Mouse (Mus musculus): ENCODE measurements around the gene Tbc1d21. TPM values are rescaled to one million over a fixed set of nuclear protein-coding genes. Genes with fewer than 3 reads are reported as not detected.

Gene Tbc1d21
- total RNA-seq, 1 experiment: not detected

DNA sequence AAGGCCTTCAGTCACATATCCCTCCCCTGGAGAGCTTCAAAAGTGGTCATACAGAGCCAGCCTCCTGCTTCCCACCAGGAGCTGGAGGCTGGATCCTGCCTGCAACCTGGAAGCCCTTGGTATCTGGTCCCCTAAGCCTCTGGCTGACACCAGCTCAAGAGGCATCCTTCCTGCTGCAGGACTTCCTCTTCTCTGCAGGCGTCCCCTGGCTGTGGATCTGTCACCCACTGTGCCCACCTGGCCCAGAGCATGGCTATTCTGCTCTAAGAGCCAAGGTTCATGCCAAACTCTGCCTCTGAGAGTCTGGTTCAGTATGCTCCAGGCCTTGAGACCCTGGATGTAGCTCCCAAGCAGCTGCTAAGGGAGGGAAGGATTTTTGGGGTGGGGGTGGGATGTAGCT, 23.6 kb upstream of the Tbc1d21 start:
- Histone ChIP-seq H3K9ac (ENCODE audit: insufficient read depth, low read depth, low read length, poor library complexity, severe bottlenecking) (no peak overlapping the region), H3K4me3 (ENCODE audit: insufficient read depth in 1 of 2, low read depth in 1 of 2, low read length in 2 of 2, poor library complexity in 1 of 2, severe bottlenecking in 1 of 2) (no peak overlapping the region), H3K27ac (ENCODE audit: insufficient read depth, low read depth, low read length, poor library complexity, severe bottlenecking) (no peak overlapping the region), H3K9me3 (ENCODE audit: control insufficient read depth, insufficient read depth, low read depth, low read length) (no peaks in the 10 kb centered on the region), H3K36me3 (ENCODE audit: control insufficient read depth, insufficient read depth, low read length, poor library complexity, severe bottlenecking) (no peaks in the 10 kb centered on the region), H3K4me1 (ENCODE audit: control insufficient read depth in 2 of 2, insufficient read depth in 2 of 2, low read length in 2 of 2, poor library complexity in 1 of 2) (peaks cover 4 to 9% of the 10 kb centered on the region in 2 experiments; a peak in 3 of 4 replicates)
- TF ChIP-seq CHD2 (IDR thresholded peaks at IDR 0.05; ENCODE audit: low read depth, low read length): no peak
- TF ChIP-seq HCFC1 (IDR thresholded peaks at IDR 0.05; ENCODE audit: borderline replicate concordance, insufficient read depth, low read length): no peak
- TF ChIP-seq ZNF384 (IDR thresholded peaks at IDR 0.05; ENCODE audit: low read depth, low read length): no peak
- TF ChIP-seq ZC3H11A (IDR thresholded peaks at IDR 0.05; ENCODE audit: borderline replicate concordance, low read depth, low read length): no peak
- TF ChIP-seq MAFK (IDR thresholded peaks at IDR 0.05; ENCODE audit: insufficient read depth, low read depth, low read length): no peak
- in situ Hi-C loops (cut with MboI; ENCODE audit: low sequenced_read_pairs in 2 of 2, unreplicated experiment in 2 of 2): no loop called here
- DNase-seq (ENCODE audit: low read depth, low spot score): no peak

- H3K36me3 ChIP-seq (ENCODE audit: control insufficient read depth, insufficient read depth, low read length, poor library complexity, severe bottlenecking): no peaks in the 10 kb centered on the region
- TF ChIP-seq MAFK (IDR thresholded peaks at IDR 0.05; ENCODE audit: insufficient read depth, low read depth, low read length) (no peak), ZNF384 (IDR thresholded peaks at IDR 0.05; ENCODE audit: low read depth, low read length) (no peak), CHD2 (IDR thresholded peaks at IDR 0.05; ENCODE audit: low read depth, low read length) (no peak), ZC3H11A (IDR thresholded peaks at IDR 0.05; ENCODE audit: borderline replicate concordance, low read depth, low read length) (no peak), HCFC1 (IDR thresholded peaks at IDR 0.05; ENCODE audit: borderline replicate concordance, insufficient read depth, low read length) (no peak)
- no peak overlapping the region for H3K27ac ChIP-seq (ENCODE audit: insufficient read depth, low read depth, low read length, poor library complexity, severe bottlenecking)
- H3K4me3 ChIP-seq (ENCODE audit: insufficient read depth in 1 of 2, low read depth in 1 of 2, low read length in 2 of 2, poor library complexity in 1 of 2, severe bottlenecking in 1 of 2): no peak overlapping the region
- H3K4me1 ChIP-seq (ENCODE audit: control insufficient read depth in 2 of 2, insufficient read depth in 2 of 2, low read length in 2 of 2, poor library complexity in 1 of 2): peaks cover 10 to 16% of the 10 kb centered on the region in 2 experiments; a peak in 3 of 4 replicates
- DNase-seq (ENCODE audit: low read depth, low spot score): no peak
- in situ Hi-C loops (cut with MboI; ENCODE audit: low sequenced_read_pairs in 2 of 2, unreplicated experiment in 2 of 2): no loop called here
- no peak overlapping the region for H3K9ac ChIP-seq (ENCODE audit: insufficient read depth, low read depth, low read length, poor library complexity, severe bottlenecking)
- H3K9me3 ChIP-seq (ENCODE audit: control insufficient read depth, insufficient read depth, low read depth, low read length): no peaks in the 10 kb centered on the region
Observed at GRCm38 (mm10) chr9:58388381-58388780, 18.1 kb upstream of the Tbc1d21 start.

GRCm38 (mm10) chr9:58378878-58379277, 8.6 kb upstream of the Tbc1d21 start:
- in situ Hi-C loops (cut with MboI; ENCODE audit: low sequenced_read_pairs in 2 of 2, unreplicated experiment in 2 of 2): no loop called here
- no peak overlapping the region for H3K27ac ChIP-seq (ENCODE audit: insufficient read depth, low read depth, low read length, poor library complexity, severe bottlenecking)
- H3K36me3 ChIP-seq (ENCODE audit: control insufficient read depth, insufficient read depth, low read length, poor library complexity, severe bottlenecking): no peaks in the 10 kb centered on the region
- H3K9me3 ChIP-seq (ENCODE audit: control insufficient read depth, insufficient read depth, low read depth, low read length): no peaks in the 10 kb centered on the region
- H3K9ac ChIP-seq (ENCODE audit: insufficient read depth, low read depth, low read length, poor library complexity, severe bottlenecking): no peak overlapping the region
- no peak for TF ChIP-seq ZC3H11A (IDR thresholded peaks at IDR 0.05; ENCODE audit: borderline replicate concordance, low read depth, low read length)
- no peak for TF ChIP-seq MAFK (IDR thresholded peaks at IDR 0.05; ENCODE audit: insufficient read depth, low read depth, low read length)
- TF ChIP-seq CHD2 (IDR thresholded peaks at IDR 0.05; ENCODE audit: low read depth, low read length): no peak
- TF ChIP-seq HCFC1 (IDR thresholded peaks at IDR 0.05; ENCODE audit: borderline replicate concordance, insufficient read depth, low read length): no peak
- no peak for TF ChIP-seq ZNF384 (IDR thresholded peaks at IDR 0.05; ENCODE audit: low read depth, low read length)
- H3K4me3 ChIP-seq (ENCODE audit: insufficient read depth in 1 of 2, low read depth in 1 of 2, low read length in 2 of 2, poor library complexity in 1 of 2, severe bottlenecking in 1 of 2): no peak overlapping the region
- DNase-seq (ENCODE audit: low read depth, low spot score): no peak
- 0 out of 4 replicates have a peak, but pooled peaks cover 0 to 2% of the 10 kb centered on the region in 2 experiments for H3K4me1 ChIP-seq (ENCODE audit: control insufficient read depth in 2 of 2, insufficient read depth in 2 of 2, low read length in 2 of 2, poor library complexity in 1 of 2)

- Histone ChIP-seq H3K36me3 (ENCODE audit: control insufficient read depth, insufficient read depth, low read length, poor library complexity, severe bottlenecking) (no peaks in the 10 kb centered on the region), H3K9me3 (ENCODE audit: control insufficient read depth, insufficient read depth, low read depth, low read length) (no peaks in the 10 kb centered on the region), H3K27ac (ENCODE audit: insufficient read depth, low read depth, low read length, poor library complexity, severe bottlenecking) (no peak overlapping the region), H3K4me1 (ENCODE audit: control insufficient read depth in 2 of 2, insufficient read depth in 2 of 2, low read length in 2 of 2, poor library complexity in 1 of 2) (peaks cover 0 to 6% of the 10 kb centered on the region in 2 experiments; a peak in 1 of 4 replicates), H3K9ac (ENCODE audit: insufficient read depth, low read depth, low read length, poor library complexity, severe bottlenecking) (no peak overlapping the region), H3K4me3 (ENCODE audit: insufficient read depth in 1 of 2, low read depth in 1 of 2, low read length in 2 of 2, poor library complexity in 1 of 2, severe bottlenecking in 1 of 2) (no peak overlapping the region)
- DNase-seq (ENCODE audit: low read depth, low spot score): no peak
- no peak for TF ChIP-seq MAFK (IDR thresholded peaks at IDR 0.05; ENCODE audit: insufficient read depth, low read depth, low read length)
- TF ChIP-seq HCFC1 (IDR thresholded peaks at IDR 0.05; ENCODE audit: borderline replicate concordance, insufficient read depth, low read length): no peak
- TF ChIP-seq ZC3H11A (IDR thresholded peaks at IDR 0.05; ENCODE audit: borderline replicate concordance, low read depth, low read length): no peak
- TF ChIP-seq ZNF384 (IDR thresholded peaks at IDR 0.05; ENCODE audit: low read depth, low read length): no peak
- no peak for TF ChIP-seq CHD2 (IDR thresholded peaks at IDR 0.05; ENCODE audit: low read depth, low read length)
- in situ Hi-C loops (cut with MboI; ENCODE audit: low sequenced_read_pairs in 2 of 2, unreplicated experiment in 2 of 2): no loop called here
Observed at GRCm38 (mm10) chr9:58373912-58374431, 3.7 kb upstream of the Tbc1d21 start.

All from ES-E14 (cell line).